In the genomic region with DNA sequence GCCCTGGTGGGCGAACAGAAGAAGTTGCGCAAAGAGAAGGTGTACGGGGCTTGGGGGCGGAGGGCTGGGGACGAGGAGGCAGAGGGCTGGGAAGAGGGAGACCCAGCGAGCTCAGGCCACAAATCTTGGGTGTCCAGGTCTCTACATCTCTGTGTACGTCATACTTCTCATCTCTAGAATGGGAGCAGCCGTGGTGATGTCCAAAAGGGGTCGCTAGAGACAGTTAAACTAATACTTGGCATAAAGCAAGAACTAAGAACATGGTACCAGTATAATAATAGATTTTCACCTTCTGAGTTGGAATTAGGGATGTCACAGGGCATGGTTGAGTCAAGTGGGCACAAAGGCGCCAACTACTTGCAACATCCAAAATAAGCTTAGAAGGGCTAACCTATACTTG, we compare ENCODE assay signal across 11 mouse cellular contexts. TPM values are rescaled to one million over a fixed set of nuclear protein-coding genes. Genes with fewer than 3 reads are reported as not detected.
DNase-seq lines count a peak whose midpoint lies in the region; ATAC-seq and TF ChIP-seq lines count a peak whose summit lies in the region.
"Had no signal": no experiment of that assay in that cellular context is flagged by ENCODE, and none has a peak within 500 bp of the region (broad histone marks: within the 10 kb centered on the region; RNA-seq: fewer than 3 reads in every experiment).

No protein-coding gene starts in this region.

- H3K36me3 ChIP-seq in testis, adult 2 months (ENCODE audit: control insufficient read depth, insufficient read depth, low read length), result no peaks in the 10 kb centered on the region
- H3K36me3 ChIP-seq in limb, embryonic 13.5 days, result no peaks in the 10 kb centered on the region

- H3K4me3 ChIP-seq in testis, adult 2 months (ENCODE audit: control insufficient read depth, low read depth, low read length), result peak overlapping the region; percentile 75
- peak overlapping the region; percentile 36 for H3K4me3 ChIP-seq in limb, embryonic 13.5 days

- H3K27ac ChIP-seq in testis, adult 2 months (ENCODE audit: control insufficient read depth, insufficient read depth, low read depth, low read length), result no peak overlapping the region
- no peak overlapping the region for H3K27ac ChIP-seq in limb, embryonic 13.5 days

- DNase-seq in cerebellum, adult 9-11 months, result peak; percentile 32
- no peak for DNase-seq in cerebellum, adult 8-10 months
- DNase-seq in testis, postnatal 10 days (ENCODE audit: low spot score), result no peak
- no peak for DNase-seq in liver
- DNase-seq in left cerebral cortex, postnatal 4 days, result no peak
- DNase-seq: kidney, postnatal 25 days had no signal

- H3K27me3 ChIP-seq in testis, adult 2 months (ENCODE audit: control insufficient read depth, insufficient read depth, low read length), result no peaks in the 10 kb centered on the region; the same call in 1 of the 2 replicates
- H3K27me3 ChIP-seq in limb, embryonic 13.5 days, result peaks cover 99% of the 10 kb centered on the region

- ATAC-seq in limb, embryonic 13.5 days (ENCODE audit: low FRiP score, low read depth), result no peak
- ATAC-seq in activated CD4-positive, CD25-positive, alpha-beta regulatory T cell, adult 4 months, result no peak

- no peak for TF ChIP-seq CTCF in testis, adult 2 months (IDR thresholded peaks at IDR 0.05; ENCODE audit: control insufficient read depth, insufficient read depth, insufficient replicate concordance, low read depth, low read length)

- peaks cover 12% of the 10 kb centered on the region for H3K4me1 ChIP-seq in testis, adult 2 months (ENCODE audit: control insufficient read depth, insufficient read depth, low read length)
- peaks cover 6% of the 10 kb centered on the region; the same call in 1 of the 2 replicates for H3K4me1 ChIP-seq in limb, embryonic 13.5 days

- WGBS in limb, embryonic 13.5 days, result 55% methylated on average over 10 of the region's 10 CpGs

- peak overlapping the region; percentile 61 for H3K4me2 ChIP-seq in limb, embryonic 13.5 days (replicated peaks)

- no peak overlapping the region for H3K9ac ChIP-seq in limb, embryonic 13.5 days

- no peak for TF ChIP-seq POLR2A in testis, adult 2 months (IDR thresholded peaks at IDR 0.05; ENCODE audit: control insufficient read depth, low read depth, low read length)

- H3K9me3 ChIP-seq in limb, embryonic 13.5 days, result no peaks in the 10 kb centered on the region

- intact Hi-C loops in left cerebral cortex, postnatal 4 days (cut with DNase I), result loop anchor here (5.0 kb wide), 1 partner anchor 39 kb away; no protein-coding TSS in a partner anchor

RNA-seq across cellular contexts. Expression of gene Btbd17, which starts 9.9 kb away (rescaled TPM):
- 0.31 and 0.42 TPM in 2 replicates for polyA plus RNA-seq in testis, adult 2 months (2012; rRNA removed)
- 1.7 TPM in 2 replicates for polyA plus RNA-seq in limb, embryonic 13.5 days (2015; fragmentation: Nextera tagmentation; extraction: Ambion mirVana)
- not detected for polyA plus RNA-seq in activated CD4-positive, CD25-positive, alpha-beta regulatory T cell, adult 4 months (2017; shearing (Covaris generic))
- 10 to 100 TPM; 12.5 to 14.7 TPM for total RNA-seq in left cerebral cortex, postnatal 4 days (2021)
- total RNA-seq: adrenal gland, postnatal 14 days had no signal

RNA-seq across cellular contexts. Expression of gene Gpr142, which starts 12.8 kb away (rescaled TPM):
- not detected in 2 replicates for polyA plus RNA-seq in testis, adult 2 months (2012; rRNA removed)
- polyA plus RNA-seq in limb, embryonic 13.5 days (2015; fragmentation: Nextera tagmentation; extraction: Ambion mirVana), result not detected in 2 replicates
- not detected for polyA plus RNA-seq in activated CD4-positive, CD25-positive, alpha-beta regulatory T cell, adult 4 months (2017; shearing (Covaris generic))
- total RNA-seq in left cerebral cortex, postnatal 4 days (2021), result not detected
- total RNA-seq: adrenal gland, postnatal 14 days had no signal
- polyA plus RNA-seq: spleen, adult 2 months had no signal

RNA-seq across cellular contexts. Expression of gene Kif19a, which starts 20.7 kb away (rescaled TPM):
- polyA plus RNA-seq in testis, adult 2 months (2012; rRNA removed), result 19.3 and 19.6 TPM in 2 replicates
- polyA plus RNA-seq in limb, embryonic 13.5 days (2015; fragmentation: Nextera tagmentation; extraction: Ambion mirVana), result 0.09 and 0.23 TPM in 2 replicates
- polyA plus RNA-seq in activated CD4-positive, CD25-positive, alpha-beta regulatory T cell, adult 4 months (2017; shearing (Covaris generic)), result under 1 TPM in 1 of 2 experiments, not detected in 1; 0.22 TPM
- 1 to 10 TPM; 2.7 to 2.9 TPM for total RNA-seq in left cerebral cortex, postnatal 4 days (2021)

RNA-seq across cellular contexts. Expression of gene Dnaic2, which starts 58.7 kb away (rescaled TPM):
- 57.5 and 61.2 TPM in 2 replicates for polyA plus RNA-seq in testis, adult 2 months (2012; rRNA removed)
- 0.83 and 0.95 TPM in 2 replicates for polyA plus RNA-seq in limb, embryonic 13.5 days (2015; fragmentation: Nextera tagmentation; extraction: Ambion mirVana)
- not detected for polyA plus RNA-seq in activated CD4-positive, CD25-positive, alpha-beta regulatory T cell, adult 4 months (2017; shearing (Covaris generic))
- total RNA-seq in left cerebral cortex, postnatal 4 days (2021), result 1 to 10 TPM; 1.5 to 1.8 TPM

Comparison
In these comparisons a context has a peak if more than half of its experiments do, and no peak if none do; other contexts are left out.
1. RNA of gene Kif19a, which starts 20.7 kb away (polyA plus RNA-seq): 19.3 to 19.6 TPM in testis, adult 2 months; 0.22 TPM in activated CD4-positive, CD25-positive, alpha-beta regulatory T cell, adult 4 months and 0.09 to 0.23 TPM in limb, embryonic 13.5 days; every median in the first group is over 10 times any median in the second.